Mouse (Mus musculus): ENCODE measurements around the gene Bmpr2.

Bmpr2 gene

GRCm38 (mm10) chr1:59926021-59926672 is 162.9 kb downstream of the Bmpr2 start:
- DNase-seq (ENCODE audit: extremely low spot score, low spot score) = no peak

DNA sequence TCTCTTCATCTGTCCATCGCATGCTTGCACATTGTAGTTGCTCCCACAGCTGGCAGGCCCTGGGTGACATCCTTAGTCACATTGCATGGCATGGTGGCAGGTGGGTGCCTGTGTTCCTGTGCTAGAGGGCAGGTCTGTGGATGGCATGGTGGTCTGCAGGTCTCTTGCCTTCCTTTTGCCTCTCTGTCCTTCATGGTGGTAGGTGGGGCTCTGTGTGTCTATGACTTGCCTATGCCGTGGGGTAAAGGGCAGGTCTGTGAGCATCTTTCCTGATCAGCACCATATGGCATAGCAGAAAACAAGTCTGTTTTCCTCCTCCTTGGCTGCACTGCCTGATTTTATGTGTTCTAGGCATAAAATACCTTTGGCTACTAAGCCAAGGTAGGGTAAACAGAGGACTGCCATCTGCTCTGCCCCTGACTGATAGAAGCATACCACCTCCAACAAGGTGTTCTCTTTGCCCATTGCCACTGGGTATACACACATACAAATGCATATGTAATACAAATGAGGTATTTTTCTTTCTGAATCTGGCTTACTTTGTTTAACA is 164.0 kb downstream of the Bmpr2 start:
- no peak for DNase-seq (ENCODE audit: extremely low spot score, low spot score)

Data from neural tube, embryonic 10.5 days (tissue).